Mouse (Mus musculus) midbrain, embryonic 10.5 days (tissue): ENCODE results near the gene Nav1. TPM values are rescaled to one million over a fixed set of nuclear protein-coding genes. Genes with fewer than 3 reads are reported as not detected.
A peak's percentile ranks its signal among the peaks of the same experiment; 100 is the strongest.

Source experiments
- DNase-seq: peaks from one replicate; pipeline ENCODE4 v3.0.0-alpha.2; 2017; ENCODE audit warnings: low spot score
- H3K27ac ChIP-seq: fragments of 300-500 bp; sonication (generic); replicated peaks from 2 replicates; pipeline ENCODE4 v1.5.1; 2016; ENCODE audit warnings: mild to moderate bottlenecking
- H3K27me3 ChIP-seq: fragments of 300-500 bp; sonication (generic); 2 replicates; pipeline ENCODE4 v1.6.1; 2016; ENCODE audit warnings: low read depth, mild to moderate bottlenecking; ENCODE audit not compliant: poor library complexity, severe bottlenecking
- H3K36me3 ChIP-seq: fragments of 300-500 bp; sonication (generic); 2 replicates; pipeline ENCODE4 v1.6.1; 2016; ENCODE audit warnings: mild to moderate bottlenecking, moderate library complexity
- H3K4me1 ChIP-seq: fragments of 300-500 bp; sonication (generic); 2 replicates; pipeline ENCODE4 v1.6.1; 2016
- H3K4me3 ChIP-seq: fragments of 300-500 bp; sonication (generic); 2 replicates; pipeline ENCODE4 v1.5.1; 2016; ENCODE audit warnings: mild to moderate bottlenecking, moderate library complexity
- H3K9me3 ChIP-seq: fragments of 300-500 bp; sonication (generic); replicated peaks from 2 replicates; pipeline ENCODE4 v1.6.1; 2016; ENCODE audit warnings: mild to moderate bottlenecking
- WGBS: fragments of 180-500 bp; shearing (Covaris S2); methylation state at CpG from one replicate; pipeline ENCODE4 v1.1.7; 2016; 5-methylcytosine and 5-hydroxymethylcytosine counted together
- polyA plus RNA-seq: library from polyadenylated mRNA; unstranded; fragments of >200 nt; fragmentation: Nextera tagmentation; extraction: Ambion mirVana; gene quantifications from 2 replicates; pipeline ENCODE4 v1.2.1, GENCODE M21; 2016

The Nav1 gene
- polyA plus RNA-seq, 1 experiment from 2014 or later, result 14.5 TPM

DNA sequence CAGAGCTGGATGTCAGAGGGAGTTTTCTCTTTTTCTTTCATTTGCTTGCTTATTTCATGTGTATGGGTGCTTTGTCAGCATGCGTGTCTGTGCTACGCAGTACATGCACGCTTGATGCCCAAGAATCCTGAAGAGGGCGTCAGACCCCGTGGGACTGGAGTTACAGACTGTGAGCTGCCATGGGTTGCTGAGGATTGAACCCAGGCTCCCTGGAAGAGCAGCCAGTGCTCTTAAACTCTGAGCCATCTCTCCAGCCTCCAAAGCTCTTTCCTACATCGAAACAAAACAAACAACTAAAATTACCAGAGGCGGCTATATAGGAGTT is 131.6 kb downstream of the Nav1 start:
- Histone ChIP-seq H3K27me3 (no peaks in the 10 kb centered on the region), H3K36me3 (peaks cover 22% of the 10 kb centered on the region), H3K27ac (peak overlapping the region; percentile 43), H3K9me3 (no peaks in the 10 kb centered on the region), H3K4me1 (peaks cover 10% of the 10 kb centered on the region), H3K4me3 (no peak overlapping the region)
- DNase-seq, result no peak
- 89% methylated on average over 7 of the region's 7 CpGs for WGBS

DNA sequence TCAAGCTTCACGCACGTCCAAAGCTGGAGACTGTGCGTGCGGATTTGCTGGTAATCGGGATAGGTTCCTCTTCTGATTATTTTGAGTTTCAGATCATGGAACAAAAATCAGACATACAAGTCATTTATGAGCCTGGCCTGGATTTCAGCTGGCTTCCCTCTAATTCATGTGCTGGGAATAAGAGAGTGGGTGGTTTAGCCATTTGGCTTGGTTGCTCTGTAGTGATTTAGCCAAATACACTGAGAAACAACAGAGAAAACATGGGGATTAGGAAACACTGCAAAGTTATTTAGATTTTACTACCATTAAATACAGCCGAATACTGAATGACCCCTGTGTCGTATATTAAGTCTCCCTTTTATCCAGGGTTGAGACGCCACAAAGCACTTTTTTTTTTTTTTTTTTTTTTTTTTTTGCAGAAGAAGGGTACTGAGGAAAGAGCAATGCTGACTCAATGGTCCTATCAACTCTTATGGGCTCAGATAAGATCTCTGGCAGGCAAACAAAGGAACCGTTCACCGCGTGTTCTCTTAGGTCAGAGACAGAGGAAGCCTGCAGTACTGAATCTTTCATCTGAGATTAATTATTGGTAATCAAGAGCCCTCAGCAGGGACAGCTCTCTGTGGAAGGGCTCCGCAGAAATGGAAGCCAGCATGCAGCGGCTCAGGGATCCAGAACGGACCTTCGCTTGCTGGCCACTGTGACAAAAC is 132.1 kb downstream of the Nav1 start:
- Histone ChIP-seq H3K9me3 (no peaks in the 10 kb centered on the region), H3K27me3 (no peaks in the 10 kb centered on the region), H3K36me3 (peaks cover 27% of the 10 kb centered on the region), H3K27ac (peak overlapping the region; percentile 43), H3K4me1 (peaks cover 10% of the 10 kb centered on the region), H3K4me3 (no peak overlapping the region)
- DNase-seq, result no peak
- 84% methylated on average over 15 of the region's 15 CpGs for WGBS

GRCm38 (mm10) chr1:135472536-135472935 is 134.6 kb downstream of the Nav1 start:
- Histone ChIP-seq H3K4me1 (peaks cover 10% of the 10 kb centered on the region), H3K36me3 (peaks cover 49% of the 10 kb centered on the region), H3K27ac (no peak overlapping the region), H3K4me3 (no peak overlapping the region), H3K27me3 (no peaks in the 10 kb centered on the region), H3K9me3 (no peaks in the 10 kb centered on the region)
- no peak for DNase-seq
- WGBS, result 89% methylated on average over 5 of the region's 5 CpGs

DNA sequence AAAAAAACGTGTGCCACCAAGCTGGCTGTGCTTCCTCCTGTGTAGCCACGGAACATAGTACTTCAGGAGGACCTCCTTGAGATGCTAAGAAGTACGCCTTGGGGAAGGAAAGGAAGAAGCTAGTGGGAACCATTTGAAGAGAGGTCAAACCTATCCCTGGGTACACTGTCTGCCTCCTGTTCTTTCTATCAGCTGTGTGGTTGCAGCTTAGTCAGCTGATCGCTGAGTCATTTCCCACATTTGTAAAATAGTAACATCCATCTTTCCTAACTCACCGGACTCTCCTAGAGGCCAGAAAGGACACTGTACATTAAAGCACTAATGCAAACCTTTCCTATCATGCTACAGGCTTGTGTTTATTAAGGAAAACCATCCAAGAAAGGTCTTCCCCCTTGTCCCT is 135.4 kb downstream of the Nav1 start:
- peaks cover 10% of the 10 kb centered on the region for H3K4me1 ChIP-seq
- H3K27ac ChIP-seq, result no peak overlapping the region
- H3K4me3 ChIP-seq, result no peak overlapping the region
- H3K27me3 ChIP-seq, result no peaks in the 10 kb centered on the region
- H3K36me3 ChIP-seq, result peaks cover 57% of the 10 kb centered on the region
- no peak for DNase-seq
- 87% methylated on average over 5 of the region's 5 CpGs for WGBS
- H3K9me3 ChIP-seq, result no peaks in the 10 kb centered on the region

DNA sequence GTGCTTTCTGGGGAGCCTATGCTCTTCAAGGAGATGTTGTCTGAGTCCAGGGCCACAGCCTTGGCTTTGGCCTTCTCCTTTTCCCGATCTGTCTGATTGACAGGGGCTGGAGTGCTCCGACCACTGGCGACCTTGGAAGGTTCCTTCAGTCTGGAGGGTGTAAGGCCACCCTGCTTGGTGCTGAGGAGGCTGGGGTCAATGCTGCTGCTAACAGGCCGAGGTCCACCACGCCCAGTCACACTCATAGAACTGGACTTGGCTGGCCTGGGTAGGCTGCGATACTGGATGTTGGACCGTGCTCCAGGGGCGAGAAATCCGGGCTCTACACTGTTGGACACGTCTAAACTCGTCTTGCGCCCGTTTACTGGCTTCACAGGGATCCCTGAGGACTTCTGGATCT is 136.5 kb downstream of the Nav1 start:
- Histone ChIP-seq H3K27me3 (no peaks in the 10 kb centered on the region), H3K9me3 (no peaks in the 10 kb centered on the region), H3K36me3 (peaks cover 69% of the 10 kb centered on the region), H3K27ac (no peak overlapping the region), H3K4me3 (no peak overlapping the region), H3K4me1 (peaks cover 5% of the 10 kb centered on the region)
- 93% methylated on average over 13 of the region's 13 CpGs for WGBS
- no peak for DNase-seq

DNA sequence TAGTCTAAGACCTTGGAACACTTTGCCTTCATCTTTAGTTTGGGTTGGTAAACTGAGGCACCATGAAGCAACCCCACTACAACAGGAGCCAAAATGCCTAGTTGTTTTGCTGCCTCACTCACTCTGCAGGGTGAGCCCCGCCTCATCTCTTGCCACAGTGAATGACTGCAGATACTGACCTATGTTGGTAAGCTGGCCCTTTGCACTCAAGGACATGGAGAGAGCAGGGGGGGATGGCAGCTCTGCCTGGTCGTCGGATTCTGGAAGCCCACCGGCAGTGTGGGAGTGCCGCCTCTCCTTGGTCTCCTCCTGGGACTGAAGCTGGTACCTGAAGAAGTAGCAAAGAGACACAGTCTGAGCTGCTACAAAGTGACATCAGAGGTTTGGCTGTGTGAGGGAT is 139.6 kb downstream of the Nav1 start:
- Histone ChIP-seq H3K27me3 (no peaks in the 10 kb centered on the region), H3K36me3 (peaks cover 98% of the 10 kb centered on the region), H3K27ac (no peak overlapping the region), H3K4me3 (no peak overlapping the region), H3K4me1 (no peaks in the 10 kb centered on the region), H3K9me3 (no peaks in the 10 kb centered on the region)
- DNase-seq, result no peak
- WGBS, result 90% methylated on average over 5 of the region's 5 CpGs

DNA sequence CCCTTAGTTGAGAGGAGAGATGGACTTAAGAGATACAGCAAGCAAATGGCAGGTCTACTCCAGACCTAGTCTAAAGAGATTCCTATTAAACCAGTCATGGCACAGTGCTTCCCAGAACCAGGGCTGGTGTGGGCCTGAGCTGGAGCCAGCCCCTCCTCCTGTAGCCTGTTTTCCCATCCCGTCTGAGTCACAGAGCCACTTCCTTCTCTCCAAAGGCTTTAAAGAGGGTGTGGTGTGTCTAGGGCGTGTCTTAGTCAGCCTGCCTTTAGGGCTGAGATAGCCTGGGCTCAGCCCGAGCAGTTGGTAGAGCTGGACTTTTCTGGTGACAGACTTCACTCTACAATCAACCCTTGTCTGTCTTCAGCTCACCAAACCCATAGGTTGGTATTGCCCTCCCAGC is 140.2 kb downstream of the Nav1 start:
- no peaks in the 10 kb centered on the region for H3K27me3 ChIP-seq
- H3K4me3 ChIP-seq, result no peak overlapping the region
- H3K9me3 ChIP-seq, result no peaks in the 10 kb centered on the region
- no peaks in the 10 kb centered on the region for H3K4me1 ChIP-seq
- WGBS, result 79% methylated on average over 3 of the region's 3 CpGs
- no peak for DNase-seq
- peaks cover 98% of the 10 kb centered on the region for H3K36me3 ChIP-seq
- H3K27ac ChIP-seq, result no peak overlapping the region

GRCm38 (mm10) chr1:135465734-135466133 is 141.4 kb downstream of the Nav1 start:
- peaks cover 90% of the 10 kb centered on the region for H3K36me3 ChIP-seq
- H3K27me3 ChIP-seq, result no peaks in the 10 kb centered on the region
- H3K27ac ChIP-seq, result no peak overlapping the region
- DNase-seq, result no peak
- no peaks in the 10 kb centered on the region for H3K4me1 ChIP-seq
- no peaks in the 10 kb centered on the region for H3K9me3 ChIP-seq
- WGBS, result 87% methylated on average over 19 of the region's 19 CpGs
- H3K4me3 ChIP-seq, result no peak overlapping the region

DNA sequence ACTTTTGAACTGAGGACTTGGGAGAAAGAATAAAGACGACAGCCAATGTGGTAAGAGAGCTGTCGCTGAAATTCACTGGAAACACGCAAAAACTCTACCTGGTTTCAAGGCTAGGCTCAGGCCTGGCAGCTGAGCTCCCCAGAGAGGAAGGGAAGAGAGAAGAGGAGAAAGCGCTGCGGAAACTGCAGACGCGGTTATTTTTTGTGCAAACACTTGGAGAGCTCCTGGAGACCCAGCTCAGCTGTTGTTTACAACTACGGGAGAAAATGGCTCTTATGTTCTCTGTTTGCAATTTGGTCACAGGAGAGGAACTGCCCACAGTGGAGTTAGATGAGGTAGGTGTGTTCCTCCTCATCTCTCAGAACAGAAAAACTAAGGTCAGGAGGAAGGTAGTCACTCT is 144.4 kb downstream of the Nav1 start:
- no peak for DNase-seq
- H3K9me3 ChIP-seq, result no peaks in the 10 kb centered on the region
- H3K27me3 ChIP-seq, result no peaks in the 10 kb centered on the region
- no peaks in the 10 kb centered on the region for H3K4me1 ChIP-seq
- WGBS, result 89% methylated on average over 8 of the region's 8 CpGs
- no peak overlapping the region for H3K4me3 ChIP-seq
- H3K27ac ChIP-seq, result no peak overlapping the region
- H3K36me3 ChIP-seq, result peaks cover 93% of the 10 kb centered on the region

DNA sequence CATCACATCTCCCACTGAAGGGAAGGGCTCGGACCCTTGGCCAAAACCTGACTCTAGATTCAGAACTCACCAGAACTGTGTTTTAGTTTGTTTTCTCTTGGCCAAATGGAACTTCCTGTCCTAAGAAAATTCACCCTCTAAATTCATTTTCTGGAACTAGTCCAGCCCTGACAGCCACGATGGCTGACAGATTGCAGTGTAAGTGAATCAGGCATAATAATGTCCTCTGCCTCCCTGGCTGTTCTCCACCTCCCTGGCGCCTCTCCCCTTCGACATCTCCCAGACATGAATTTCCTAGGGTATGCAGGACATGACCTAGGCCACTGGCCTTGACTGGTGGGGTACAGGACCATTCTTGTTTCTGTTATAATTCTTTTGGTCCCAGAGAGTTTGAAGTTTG is 144.8 kb downstream of the Nav1 start:
- Histone ChIP-seq H3K4me1 (no peaks in the 10 kb centered on the region), H3K36me3 (peaks cover 93% of the 10 kb centered on the region), H3K9me3 (no peaks in the 10 kb centered on the region), H3K27me3 (no peaks in the 10 kb centered on the region), H3K4me3 (no peak overlapping the region), H3K27ac (no peak overlapping the region)
- no peak for DNase-seq
- 88% methylated on average over 4 of the region's 4 CpGs for WGBS

- Histone ChIP-seq H3K27ac (no peak overlapping the region), H3K4me3 (no peak overlapping the region), H3K27me3 (no peaks in the 10 kb centered on the region), H3K4me1 (no peaks in the 10 kb centered on the region), H3K36me3 (peaks cover 92% of the 10 kb centered on the region), H3K9me3 (no peaks in the 10 kb centered on the region)
- WGBS, result 82% methylated on average over 3 of the region's 3 CpGs
- peak; percentile 76 for DNase-seq
Measured at GRCm38 (mm10) chr1:135461097-135461730, 145.9 kb downstream of the Nav1 start.

GRCm38 (mm10) chr1:135460521-135460920 is 146.6 kb downstream of the Nav1 start:
- Histone ChIP-seq H3K27ac (no peak overlapping the region), H3K9me3 (no peaks in the 10 kb centered on the region), H3K27me3 (no peaks in the 10 kb centered on the region), H3K4me3 (no peak overlapping the region), H3K36me3 (peaks cover 92% of the 10 kb centered on the region), H3K4me1 (no peaks in the 10 kb centered on the region)
- DNase-seq, result no peak
- WGBS, result 94% methylated on average over 16 of the region's 16 CpGs

- Histone ChIP-seq H3K9me3 (no peaks in the 10 kb centered on the region), H3K36me3 (peaks cover 92% of the 10 kb centered on the region), H3K27me3 (no peaks in the 10 kb centered on the region), H3K4me3 (no peak overlapping the region), H3K4me1 (no peaks in the 10 kb centered on the region), H3K27ac (no peak overlapping the region)
- WGBS, result 92% methylated on average over 5 of the region's 5 CpGs
- no peak for DNase-seq
Measured at GRCm38 (mm10) chr1:135457860-135458259, 149.2 kb downstream of the Nav1 start.
